Mouse (Mus musculus) lung, embryonic 14.5 days (tissue): ENCODE data around the gene Cpox. TPM values are rescaled to one million over a fixed set of nuclear protein-coding genes. Genes with fewer than 3 reads are reported as not detected.

Source experiments
- ATAC-seq: fragments of 200-750 bp; cut with Nextera tagmentation; 2 replicates; pipeline ENCODE4 v1.8.0; 2017; ENCODE audit warnings: mild to moderate bottlenecking, moderate TSS enrichment, moderate library complexity; ENCODE audit not compliant: insufficient read depth
- DNase-seq: peaks from one replicate; pipeline ENCODE4 v3.0.0-alpha.2; 2015
- H3K27ac ChIP-seq: fragments of 300-500 bp; sonication (generic); 2 replicates; pipeline ENCODE4 v1.5.1; 2014; ENCODE audit warnings: low read depth, mild to moderate bottlenecking, moderate library complexity
- H3K27me3 ChIP-seq: fragments of 300-500 bp; sonication (generic); 2 replicates; pipeline ENCODE4 v1.6.1; 2014; ENCODE audit warnings: low read length, control low read depth; ENCODE audit not compliant: insufficient read depth
- H3K36me3 ChIP-seq: fragments of 300-500 bp; sonication (generic); 2 replicates; pipeline ENCODE4 v1.6.1; 2014; ENCODE audit warnings: control low read depth; ENCODE audit not compliant: insufficient read depth
- H3K4me1 ChIP-seq: fragments of 300-500 bp; sonication (generic); 2 replicates; pipeline ENCODE4 v1.6.1; 2014; ENCODE audit warnings: antibody characterized with exemption, control low read depth; ENCODE audit not compliant: insufficient read depth
- H3K4me2 ChIP-seq: fragments of 300-500 bp; sonication (generic); 2 replicates; pipeline ENCODE4 v1.6.1; 2014; ENCODE audit warnings: mild to moderate bottlenecking
- H3K4me3 ChIP-seq: fragments of 300-500 bp; sonication (generic); 2 replicates; pipeline ENCODE4 v1.5.1; 2014; ENCODE audit warnings: low read depth, low read length
- H3K9ac ChIP-seq: fragments of 300-500 bp; sonication (generic); 2 replicates; pipeline ENCODE4 v1.6.1; 2014
- H3K9me3 ChIP-seq: fragments of 300-500 bp; sonication (generic); 2 replicates; pipeline ENCODE4 v1.6.1; 2016; ENCODE audit warnings: low read depth, low read length, control low read depth
- CTCF ChIP-seq: IDR thresholded peaks from 2 replicates; pipeline ENCODE4 v1.5.1; 2016; ENCODE audit warnings: antibody characterized with exemption, low read depth
- WGBS: fragments of 180-500 bp; shearing (Covaris S2); extraction: QIAGEN DNeasy Blood & Tissue Kit; methylation state at CpG from one replicate; pipeline ENCODE4 v1.1.7; 2014; 5-methylcytosine and 5-hydroxymethylcytosine counted together
- polyA plus RNA-seq: library from polyadenylated mRNA; unstranded; fragments of >200 nt; fragmentation: Nextera tagmentation; extraction: Ambion mirVana; gene quantifications from 2 replicates; pipeline ENCODE4 v1.2.1, GENCODE M21; 2014

Gene Cpox
- polyA plus RNA-seq, 1 experiment from 2014 or later: 23.7 TPM

GRCm38 (mm10) chr16:58708601-58709475 is 38.7 kb downstream of the Cpox start:
- Histone ChIP-seq H3K4me3 (no peak overlapping the region), H3K9ac (no peak overlapping the region), H3K4me1 (no peaks in the 10 kb centered on the region), H3K27me3 (no peaks in the 10 kb centered on the region), H3K27ac (no peak overlapping the region), H3K4me2 (no peak overlapping the region), H3K9me3 (no peaks in the 10 kb centered on the region), H3K36me3 (no peaks in the 10 kb centered on the region)
- no peak for TF ChIP-seq CTCF
- no peak for DNase-seq
- no peak for ATAC-seq
- 67% methylated on average over 3 of the region's 3 CpGs for WGBS

DNA sequence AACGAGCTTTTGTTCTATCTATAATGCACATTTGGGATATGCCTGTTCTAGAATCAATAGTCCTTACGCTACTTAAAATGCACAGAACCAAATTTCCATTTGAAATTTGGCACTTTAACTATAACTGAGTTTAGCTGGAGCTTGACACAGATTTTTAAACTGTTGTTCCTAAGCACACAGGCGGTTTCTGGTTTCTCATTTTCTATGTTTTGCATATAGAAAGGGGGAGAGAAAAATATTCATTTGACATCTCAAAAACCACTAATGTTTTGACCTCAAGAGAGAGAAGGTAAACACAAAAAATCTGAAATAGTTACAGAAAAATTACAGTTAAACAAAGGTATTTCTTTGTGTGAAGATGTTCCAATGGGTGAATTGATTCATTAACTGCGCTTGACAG is 39.4 kb downstream of the Cpox start:
- Histone ChIP-seq H3K4me1 (no peaks in the 10 kb centered on the region), H3K4me2 (no peak overlapping the region), H3K27ac (no peak overlapping the region), H3K9ac (no peak overlapping the region), H3K9me3 (no peaks in the 10 kb centered on the region), H3K4me3 (no peak overlapping the region), H3K27me3 (no peaks in the 10 kb centered on the region), H3K36me3 (no peaks in the 10 kb centered on the region)
- DNase-seq (no peak), ATAC-seq (no peak)
- TF ChIP-seq CTCF: no peak
- 62% methylated on average over 4 of the region's 4 CpGs for WGBS

GRCm38 (mm10) chr16:58712221-58712620 is 42.1 kb downstream of the Cpox start:
- H3K27me3 ChIP-seq: no peaks in the 10 kb centered on the region
- H3K36me3 ChIP-seq: no peaks in the 10 kb centered on the region
- H3K9me3 ChIP-seq: no peaks in the 10 kb centered on the region
- H3K4me1 ChIP-seq: no peaks in the 10 kb centered on the region
- TF ChIP-seq CTCF: no peak
- no peak overlapping the region for H3K9ac ChIP-seq
- no peak overlapping the region for H3K4me2 ChIP-seq
- no peak for ATAC-seq
- H3K27ac ChIP-seq: no peak overlapping the region
- H3K4me3 ChIP-seq: no peak overlapping the region
- no peak for DNase-seq
- WGBS: 72% methylated on average over 8 of the region's 8 CpGs

DNA sequence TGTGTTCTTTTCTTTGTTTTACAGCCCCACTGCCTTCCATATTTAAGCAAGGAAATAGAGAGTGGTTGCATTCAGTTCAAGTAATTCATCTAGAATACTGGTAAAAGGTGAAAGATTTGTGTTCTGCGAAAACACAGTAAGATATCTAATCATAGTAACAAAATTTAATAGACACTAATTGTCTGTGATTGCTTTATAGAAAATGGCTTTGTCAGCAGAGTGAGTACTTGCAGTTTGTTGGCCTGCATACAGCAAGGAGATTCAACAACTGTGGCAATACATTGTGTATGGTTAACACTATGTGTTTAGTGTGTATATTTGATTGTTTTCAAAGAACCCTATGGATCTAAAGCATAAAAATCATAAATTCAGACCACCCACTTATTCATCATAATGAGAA is 43.0 kb downstream of the Cpox start:
- TF ChIP-seq CTCF: no peak
- no peak overlapping the region for H3K4me3 ChIP-seq
- no peaks in the 10 kb centered on the region for H3K36me3 ChIP-seq
- no peak for ATAC-seq
- H3K27ac ChIP-seq: no peak overlapping the region
- DNase-seq: no peak
- no peak overlapping the region for H3K4me2 ChIP-seq
- no peaks in the 10 kb centered on the region for H3K27me3 ChIP-seq
- H3K9ac ChIP-seq: no peak overlapping the region
- no peaks in the 10 kb centered on the region for H3K9me3 ChIP-seq
- no peaks in the 10 kb centered on the region for H3K4me1 ChIP-seq
- 79% methylated on average over 1 of the region's 1 CpGs for WGBS

DNA sequence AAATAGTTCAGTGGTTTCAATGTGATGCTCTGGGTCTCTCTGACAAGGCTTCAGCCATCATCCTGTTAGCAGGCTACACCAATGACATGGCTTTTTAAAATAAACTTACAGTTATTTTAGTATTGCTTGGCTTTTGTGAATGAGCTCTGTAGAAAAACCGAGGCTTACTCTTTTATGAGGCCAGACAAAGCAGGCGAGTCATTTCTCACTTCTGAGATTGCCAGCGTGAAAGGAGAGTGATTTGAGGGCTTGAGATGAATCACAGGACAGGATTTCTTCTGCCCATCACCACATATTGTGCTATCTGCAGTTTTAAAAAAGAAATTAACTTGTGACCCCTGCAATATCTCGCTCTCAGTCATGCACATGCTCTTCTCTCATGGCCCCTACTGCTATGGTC is 44.9 kb downstream of the Cpox start:
- Histone ChIP-seq H3K9me3 (no peaks in the 10 kb centered on the region), H3K36me3 (no peaks in the 10 kb centered on the region), H3K9ac (no peak overlapping the region), H3K27me3 (no peaks in the 10 kb centered on the region), H3K27ac (no peak overlapping the region), H3K4me2 (no peak overlapping the region), H3K4me3 (no peak overlapping the region), H3K4me1 (no peaks in the 10 kb centered on the region)
- ATAC-seq: no peak
- DNase-seq: no peak
- 71% methylated on average over 4 of the region's 4 CpGs for WGBS
- no peak for TF ChIP-seq CTCF

- Histone ChIP-seq H3K27ac (no peak within 1 kb of the TSS), H3K4me3 (no peak within 1 kb of the TSS), H3K4me2 (no peak within 1 kb of the TSS), H3K9ac (no peak within 1 kb of the TSS), H3K4me1 (no peaks in the 10 kb centered on the region), H3K27me3 (no peaks in the 10 kb centered on the region), H3K9me3 (no peaks in the 10 kb centered on the region), H3K36me3 (no peaks in the 10 kb centered on the region)
- TF ChIP-seq CTCF: no peak
- ATAC-seq (no peak), DNase-seq (no peak)
- 90% methylated on average over 7 of the region's 7 CpGs for WGBS
These were observed 48.6 kb downstream of the Cpox start, which contains the start of gene Gpr15 for GRCm38 (mm10) chr16:58718666-58719120. Gene Gpr15, minus strand, starts transcription at chr16:58719070.

- Histone ChIP-seq H3K9ac (no peak overlapping the region), H3K4me1 (no peaks in the 10 kb centered on the region), H3K9me3 (no peaks in the 10 kb centered on the region), H3K4me3 (no peak overlapping the region), H3K27ac (no peak overlapping the region), H3K36me3 (no peaks in the 10 kb centered on the region), H3K4me2 (no peak overlapping the region), H3K27me3 (no peaks in the 10 kb centered on the region)
- 81% methylated on average over 2 of the region's 2 CpGs for WGBS
- DNase-seq (no peak), ATAC-seq (no peak)
- no peak for TF ChIP-seq CTCF
These were observed 52.2 kb downstream of the Cpox start for GRCm38 (mm10) chr16:58722292-58722691.
